Mouse (Mus musculus) fibroblast of lung, adult 2 months (primary cell): ENCODE results near the gene Pcyox1.
"Not testable (repeated sequence)": the region's sequence is repeated elsewhere in the genome, so short reads cannot be mapped to it uniquely, and the experiment has no call there.

Source experiments
- DNase-seq: peaks from one replicate; pipeline ENCODE4 v3.0.0-alpha.2; 2011; ENCODE audit warnings: low read depth

Pcyox1 gene

GRCm38 (mm10) chr6:86397257-86397980 lies 465 bp upstream of the Pcyox1 start:
- no peak for DNase-seq

- DNase-seq, result no peak
Observed at GRCm38 (mm10) chr6:86395969-86396368, 985 bp downstream of the Pcyox1 start.

- DNase-seq, result no peak
Observed at GRCm38 (mm10) chr6:86395021-86395420, 1.9 kb downstream of the Pcyox1 start.

GRCm38 (mm10) chr6:86394078-86394720 lies 2.8 kb downstream of the Pcyox1 start:
- DNase-seq, result no peak

GRCm38 (mm10) chr6:86393187-86393586 lies 3.8 kb downstream of the Pcyox1 start:
- no peak for DNase-seq

GRCm38 (mm10) chr6:86391326-86391725 lies 5.6 kb downstream of the Pcyox1 start:
- DNase-seq, result no peak

- DNase-seq, result no peak
Observed at GRCm38 (mm10) chr6:86388461-86388860, 8.5 kb downstream of the Pcyox1 start.

- DNase-seq, result no peak
Observed at GRCm38 (mm10) chr6:86387313-86387712, 9.6 kb downstream of the Pcyox1 start.

- no peak for DNase-seq
Observed at GRCm38 (mm10) chr6:86385362-86386104, 11.4 kb downstream of the Pcyox1 start.

GRCm38 (mm10) chr6:86384692-86385091 lies 12.3 kb downstream of the Pcyox1 start:
- no peak for DNase-seq

- no peak for DNase-seq
Observed at GRCm38 (mm10) chr6:86383370-86383769, 13.6 kb downstream of the Pcyox1 start.

- DNase-seq, result no peak
Observed at GRCm38 (mm10) chr6:86382551-86382950, 14.4 kb downstream of the Pcyox1 start.

GRCm38 (mm10) chr6:86380112-86380511 lies 16.8 kb downstream of the Pcyox1 start:
- DNase-seq, result not testable (repeated sequence)

- DNase-seq, result no peak
Observed at GRCm38 (mm10) chr6:86378341-86378740, 18.6 kb downstream of the Pcyox1 start.

- no peak for DNase-seq
Observed at GRCm38 (mm10) chr6:86373556-86373955, 23.4 kb downstream of the Pcyox1 start.

GRCm38 (mm10) chr6:86371950-86372516 lies 24.9 kb downstream of the Pcyox1 start:
- no peak for DNase-seq

- peak; percentile 91 for DNase-seq
Observed at GRCm38 (mm10) chr6:86371340-86371911, 25.5 kb downstream of the Pcyox1 start.

- DNase-seq, result no peak
Observed at GRCm38 (mm10) chr6:86370764-86371339, 26.1 kb downstream of the Pcyox1 start, which contains the start of gene Snrpg. Gene Snrpg (plus strand): TSS chr6:86371304.

- no peak for DNase-seq
Observed at GRCm38 (mm10) chr6:86370093-86370713, 26.8 kb downstream of the Pcyox1 start.

- no peak for DNase-seq
Observed at GRCm38 (mm10) chr6:86368479-86368878, 28.5 kb downstream of the Pcyox1 start.

GRCm38 (mm10) chr6:86366853-86367249 lies 30.1 kb downstream of the Pcyox1 start:
- no peak for DNase-seq
